Mouse (Mus musculus) C2C12 (cell line): ENCODE measurements at regions not wholly inside any gene's neighbourhood (a gene's known extent, or its start where the extent isn't known, plus 50 kb on each side); places are given as distances from the start of the nearest gene placed in this dataset.

Source experiments
- H3K27me3 ChIP-seq: one replicate; pipeline ENCODE4 v1.6.1; 2011; ENCODE audit not compliant: control insufficient read depth, insufficient read depth, insufficient read length
- H3K36me3 ChIP-seq: one replicate; pipeline ENCODE4 v1.6.1; 2011; ENCODE audit not compliant: control insufficient read depth, insufficient read depth
- H3K4me3 ChIP-seq: one replicate; pipeline ENCODE4 v1.5.1; 2011; ENCODE audit warnings: mild to moderate bottlenecking, control low read depth; ENCODE audit not compliant: poor library complexity, insufficient read depth, severe bottlenecking
- H3K79me2 ChIP-seq: one replicate; pipeline ENCODE4 v1.6.1; 2011; ENCODE audit not compliant: control insufficient read depth, insufficient read depth
- H3K79me3 ChIP-seq: one replicate; pipeline ENCODE4 v1.6.1; 2011; ENCODE audit warnings: low read depth, control low read depth
- H3ac ChIP-seq: one replicate; pipeline ENCODE3; 2011; ENCODE audit warnings: low read depth; ENCODE audit not compliant: control insufficient read depth, insufficient read length
- CEBPB ChIP-seq: IDR thresholded peaks from one replicate; pipeline ENCODE4 v1.6.1; 2011; ENCODE audit warnings: low read depth, mild to moderate bottlenecking, control low read depth, moderate library complexity
- CTCF ChIP-seq: IDR thresholded peaks from one replicate; pipeline ENCODE4 v1.5.1; 2011; ENCODE audit not compliant: control insufficient read depth, insufficient read depth, insufficient read length
- FOSL1 ChIP-seq: IDR thresholded peaks from one replicate; pipeline ENCODE4 v1.8.0; 2011; ENCODE audit warnings: mild to moderate bottlenecking, low read length; ENCODE audit not compliant: poor library complexity, insufficient read depth, severe bottlenecking
- MAX ChIP-seq: IDR thresholded peaks from one replicate; pipeline ENCODE4 v1.6.1; 2011; ENCODE audit warnings: mild to moderate bottlenecking, control low read depth
- MYOD1 ChIP-seq: IDR thresholded peaks from one replicate; pipeline ENCODE4 v1.6.1; 2011; ENCODE audit warnings: low read depth; ENCODE audit not compliant: control insufficient read depth, insufficient read length
- MYOG ChIP-seq: IDR thresholded peaks from one replicate; pipeline ENCODE4 v1.6.1; 2011; ENCODE audit not compliant: control insufficient read depth, insufficient read length; ENCODE audit errors: extremely low read depth
- USF1 ChIP-seq: IDR thresholded peaks from one replicate; pipeline ENCODE4 v1.6.1; 2011; ENCODE audit warnings: low read depth, mild to moderate bottlenecking, control low read depth, moderate library complexity

- H3K27me3 ChIP-seq = peaks cover 28% of the 10 kb centered on the region
- no peak for TF ChIP-seq CTCF
- TF ChIP-seq MAX = no peak
- no peak for TF ChIP-seq FOSL1
- TF ChIP-seq MYOG = no peak
- no peak for TF ChIP-seq CEBPB
- TF ChIP-seq USF1 = no peak
- no peak for TF ChIP-seq MYOD1
- H3K79me3 ChIP-seq = no peaks in the 10 kb centered on the region
- no peak overlapping the region for H3K4me3 ChIP-seq
- H3ac ChIP-seq = no peak overlapping the region
- H3K36me3 ChIP-seq = no peaks in the 10 kb centered on the region
- no peaks in the 10 kb centered on the region for H3K79me2 ChIP-seq
These were observed 171.7 kb downstream of the Trim29 start for GRCm38 (mm10) chr9:43482101-43483090.

- Histone ChIP-seq H3ac (no peak overlapping the region), H3K79me3 (no peaks in the 10 kb centered on the region), H3K4me3 (no peak overlapping the region), H3K79me2 (no peaks in the 10 kb centered on the region), H3K27me3 (peaks cover 28% of the 10 kb centered on the region), H3K36me3 (no peaks in the 10 kb centered on the region)
- TF ChIP-seq MYOD1 (no peak), CEBPB (no peak), USF1 (no peak), MYOG (no peak)
These were observed 172.5 kb downstream of the Trim29 start for GRCm38 (mm10) chr9:43483195-43483594.

GRCm38 (mm10) chr9:43483906-43484305, 173.3 kb downstream of the Trim29 start:
- Histone ChIP-seq H3K79me2 (no peaks in the 10 kb centered on the region), H3K36me3 (no peaks in the 10 kb centered on the region), H3K4me3 (no peak overlapping the region), H3K27me3 (peaks cover 25% of the 10 kb centered on the region), H3K79me3 (no peaks in the 10 kb centered on the region), H3ac (no peak overlapping the region)
- TF ChIP-seq CTCF = no peak
- no peak for TF ChIP-seq FOSL1
- TF ChIP-seq USF1 = no peak
- TF ChIP-seq MAX = no peak
- TF ChIP-seq MYOD1 = no peak
- TF ChIP-seq MYOG = no peak
- no peak for TF ChIP-seq CEBPB

- Histone ChIP-seq H3ac (no peak overlapping the region), H3K79me2 (no peaks in the 10 kb centered on the region), H3K36me3 (no peaks in the 10 kb centered on the region), H3K4me3 (no peak overlapping the region), H3K79me3 (no peaks in the 10 kb centered on the region), H3K27me3 (peaks cover 20% of the 10 kb centered on the region)
- TF ChIP-seq USF1 = no peak
- TF ChIP-seq FOSL1 = no peak
- TF ChIP-seq CTCF = no peak
These were observed 176.1 kb downstream of the Trim29 start for GRCm38 (mm10) chr9:43486704-43487103.

GRCm38 (mm10) chr9:43489205-43489604, 178.6 kb downstream of the Trim29 start:
- Histone ChIP-seq H3K79me3 (no peaks in the 10 kb centered on the region), H3K79me2 (no peaks in the 10 kb centered on the region), H3K4me3 (no peak overlapping the region), H3ac (no peak overlapping the region), H3K27me3 (peaks cover 17% of the 10 kb centered on the region), H3K36me3 (no peaks in the 10 kb centered on the region)
- TF ChIP-seq CTCF = no peak
- no peak for TF ChIP-seq FOSL1
- no peak for TF ChIP-seq MYOD1
- TF ChIP-seq MAX = no peak
- no peak for TF ChIP-seq USF1
- no peak for TF ChIP-seq MYOG
- TF ChIP-seq CEBPB = no peak

- Histone ChIP-seq H3K79me2 (no peaks in the 10 kb centered on the region), H3K27me3 (peaks cover 22% of the 10 kb centered on the region), H3K79me3 (no peaks in the 10 kb centered on the region), H3ac (no peak overlapping the region), H3K4me3 (no peak overlapping the region), H3K36me3 (no peaks in the 10 kb centered on the region)
- TF ChIP-seq CEBPB (no peak), USF1 (no peak)
These were observed 180.5 kb downstream of the Trim29 start for GRCm38 (mm10) chr9:43491024-43491751.
